Mouse (Mus musculus): Measurements from ENCODE around the gene Tmbim7. TPM values are rescaled to one million over a fixed set of nuclear protein-coding genes. Genes with fewer than 3 reads are reported as not detected.

Gene Tmbim7
- polyA plus RNA-seq, 1 experiment from 2014 or later, result not detected

- Histone ChIP-seq H3K9ac (ENCODE audit: low read length) (no peak overlapping the region), H3K27me3 (ENCODE audit: control insufficient read depth, insufficient read depth, low read length) (no peaks in the 10 kb centered on the region), H3K4me3 (ENCODE audit: low read length) (no peak overlapping the region), H3K4me1 (ENCODE audit: control insufficient read depth, insufficient read depth, low read length) (no peaks in the 10 kb centered on the region), H3K27ac (ENCODE audit: low read length) (no peak overlapping the region), H3K4me2 (ENCODE audit: low read depth, low read length) (no peak overlapping the region), H3K9me3 (replicated peaks; ENCODE audit: control insufficient read depth, low read length) (no peaks in the 10 kb centered on the region), H3K36me3 (ENCODE audit: control insufficient read depth, insufficient read depth) (peaks cover 19% of the 10 kb centered on the region)
- ATAC-seq (replicated peaks; ENCODE audit: extremely low read depth, insufficient read depth, low FRiP score), result no peak
- 69% methylated on average over 4 of the region's 4 CpGs for WGBS
These were observed 17.0 kb upstream of the Tmbim7 start for GRCm38 (mm10) chr5:3633951-3634350.

GRCm38 (mm10) chr5:3635286-3635685 is 15.7 kb upstream of the Tmbim7 start:
- ATAC-seq (replicated peaks; ENCODE audit: extremely low read depth, insufficient read depth, low FRiP score), result no peak
- Histone ChIP-seq H3K4me1 (ENCODE audit: control insufficient read depth, insufficient read depth, low read length) (no peaks in the 10 kb centered on the region), H3K9ac (ENCODE audit: low read length) (no peak overlapping the region), H3K36me3 (ENCODE audit: control insufficient read depth, insufficient read depth) (peaks cover 16% of the 10 kb centered on the region), H3K27me3 (ENCODE audit: control insufficient read depth, insufficient read depth, low read length) (no peaks in the 10 kb centered on the region), H3K27ac (ENCODE audit: low read length) (no peak overlapping the region), H3K4me3 (ENCODE audit: low read length) (no peak overlapping the region), H3K9me3 (replicated peaks; ENCODE audit: control insufficient read depth, low read length) (no peaks in the 10 kb centered on the region), H3K4me2 (ENCODE audit: low read depth, low read length) (no peak overlapping the region)
- WGBS, result 69% methylated on average over 8 of the region's 8 CpGs

GRCm38 (mm10) chr5:3644621-3645020 is 6.4 kb upstream of the Tmbim7 start:
- Histone ChIP-seq H3K4me1 (ENCODE audit: control insufficient read depth, insufficient read depth, low read length) (peaks cover 11% of the 10 kb centered on the region), H3K27me3 (ENCODE audit: control insufficient read depth, insufficient read depth, low read length) (no peaks in the 10 kb centered on the region), H3K27ac (ENCODE audit: low read length) (no peak overlapping the region), H3K9ac (ENCODE audit: low read length) (no peak overlapping the region), H3K4me3 (ENCODE audit: low read length) (no peak overlapping the region), H3K36me3 (ENCODE audit: control insufficient read depth, insufficient read depth) (peaks cover 26% of the 10 kb centered on the region), H3K4me2 (ENCODE audit: low read depth, low read length) (no peak overlapping the region), H3K9me3 (replicated peaks; ENCODE audit: control insufficient read depth, low read length) (no peaks in the 10 kb centered on the region)
- ATAC-seq (replicated peaks; ENCODE audit: extremely low read depth, insufficient read depth, low FRiP score), result no peak
- WGBS, result 86% methylated on average over 6 of the region's 6 CpGs

- Histone ChIP-seq H3K27ac (ENCODE audit: low read length) (no peak overlapping the region), H3K4me3 (ENCODE audit: low read length) (no peak overlapping the region), H3K27me3 (ENCODE audit: control insufficient read depth, insufficient read depth, low read length) (no peaks in the 10 kb centered on the region), H3K9me3 (replicated peaks; ENCODE audit: control insufficient read depth, low read length) (no peaks in the 10 kb centered on the region), H3K4me1 (ENCODE audit: control insufficient read depth, insufficient read depth, low read length) (peaks cover 11% of the 10 kb centered on the region), H3K9ac (ENCODE audit: low read length) (no peak overlapping the region), H3K4me2 (ENCODE audit: low read depth, low read length) (no peak overlapping the region), H3K36me3 (ENCODE audit: control insufficient read depth, insufficient read depth) (peaks cover 26% of the 10 kb centered on the region)
- no peak for ATAC-seq (replicated peaks; ENCODE audit: extremely low read depth, insufficient read depth, low FRiP score)
- 81% methylated on average over 6 of the region's 6 CpGs for WGBS
These were observed 5.7 kb upstream of the Tmbim7 start for GRCm38 (mm10) chr5:3645326-3645725.

- Histone ChIP-seq H3K4me1 (ENCODE audit: control insufficient read depth, insufficient read depth, low read length) (peaks cover 11% of the 10 kb centered on the region), H3K4me3 (ENCODE audit: low read length) (peak overlapping the region; percentile 82), H3K9ac (ENCODE audit: low read length) (peak overlapping the region; percentile 96), H3K36me3 (ENCODE audit: control insufficient read depth, insufficient read depth) (peaks cover 20% of the 10 kb centered on the region), H3K27me3 (ENCODE audit: control insufficient read depth, insufficient read depth, low read length) (no peaks in the 10 kb centered on the region), H3K27ac (ENCODE audit: low read length) (no peak overlapping the region; the same call in 1 of the 2 replicates), H3K9me3 (replicated peaks; ENCODE audit: control insufficient read depth, low read length) (no peaks in the 10 kb centered on the region), H3K4me2 (ENCODE audit: low read depth, low read length) (peak overlapping the region; percentile 70)
- WGBS, result 24% methylated on average over 6 of the region's 6 CpGs
- no peak for ATAC-seq (replicated peaks; ENCODE audit: extremely low read depth, insufficient read depth, low FRiP score)
These were observed 4.4 kb upstream of the Tmbim7 start for GRCm38 (mm10) chr5:3646539-3646938.

GRCm38 (mm10) chr5:3646991-3647707 is 3.8 kb upstream of the Tmbim7 start:
- Histone ChIP-seq H3K4me1 (ENCODE audit: control insufficient read depth, insufficient read depth, low read length) (peaks cover 11% of the 10 kb centered on the region), H3K27ac (ENCODE audit: low read length) (peak overlapping the region; percentile 90), H3K4me2 (ENCODE audit: low read depth, low read length) (peak overlapping the region; percentile 70), H3K27me3 (ENCODE audit: control insufficient read depth, insufficient read depth, low read length) (no peaks in the 10 kb centered on the region), H3K9ac (ENCODE audit: low read length) (peak overlapping the region; percentile 96), H3K36me3 (ENCODE audit: control insufficient read depth, insufficient read depth) (peaks cover 15% of the 10 kb centered on the region), H3K9me3 (replicated peaks; ENCODE audit: control insufficient read depth, low read length) (no peaks in the 10 kb centered on the region), H3K4me3 (ENCODE audit: low read length) (peak overlapping the region; percentile 82)
- ATAC-seq (replicated peaks; ENCODE audit: extremely low read depth, insufficient read depth, low FRiP score), result peak; percentile 64
- WGBS, result under 1% methylated on average over 60 of the region's 60 CpGs

- 0% methylated on average over 38 of the region's 46 CpGs for WGBS
- ATAC-seq (replicated peaks; ENCODE audit: extremely low read depth, insufficient read depth, low FRiP score), result peak; percentile 96
- Histone ChIP-seq H3K9ac (ENCODE audit: low read length) (peak overlapping the region; percentile 96), H3K4me2 (ENCODE audit: low read depth, low read length) (peak overlapping the region; percentile 70), H3K4me3 (ENCODE audit: low read length) (peak overlapping the region; percentile 82), H3K27ac (ENCODE audit: low read length) (peak overlapping the region; percentile 90), H3K36me3 (ENCODE audit: control insufficient read depth, insufficient read depth) (peaks cover 14% of the 10 kb centered on the region), H3K9me3 (replicated peaks; ENCODE audit: control insufficient read depth, low read length) (no peaks in the 10 kb centered on the region), H3K4me1 (ENCODE audit: control insufficient read depth, insufficient read depth, low read length) (peaks cover 11% of the 10 kb centered on the region), H3K27me3 (ENCODE audit: control insufficient read depth, insufficient read depth, low read length) (no peaks in the 10 kb centered on the region)
These were observed 3.3 kb upstream of the Tmbim7 start for GRCm38 (mm10) chr5:3647708-3648121.

- Histone ChIP-seq H3K36me3 (ENCODE audit: control insufficient read depth, insufficient read depth) (peaks cover 10% of the 10 kb centered on the region), H3K27ac (ENCODE audit: low read length) (no peak overlapping the region), H3K4me1 (ENCODE audit: control insufficient read depth, insufficient read depth, low read length) (peaks cover 11% of the 10 kb centered on the region), H3K4me2 (ENCODE audit: low read depth, low read length) (peak overlapping the region; percentile 70), H3K4me3 (ENCODE audit: low read length) (no peak overlapping the region; the same call in 1 of the 2 replicates), H3K9me3 (replicated peaks; ENCODE audit: control insufficient read depth, low read length) (no peaks in the 10 kb centered on the region), H3K27me3 (ENCODE audit: control insufficient read depth, insufficient read depth, low read length) (no peaks in the 10 kb centered on the region), H3K9ac (ENCODE audit: low read length) (no peak overlapping the region)
- 49% methylated on average over 4 of the region's 4 CpGs for WGBS
- no peak for ATAC-seq (replicated peaks; ENCODE audit: extremely low read depth, insufficient read depth, low FRiP score)
These were observed 2.7 kb upstream of the Tmbim7 start for GRCm38 (mm10) chr5:3648206-3648848.

- H3K4me3 ChIP-seq (ENCODE audit: low read length), result no peak overlapping the region
- H3K9me3 ChIP-seq (replicated peaks; ENCODE audit: control insufficient read depth, low read length), result no peaks in the 10 kb centered on the region
- ATAC-seq (replicated peaks; ENCODE audit: extremely low read depth, insufficient read depth, low FRiP score), result no peak
- peaks cover 8% of the 10 kb centered on the region; the same call in 1 of the 2 replicates for H3K36me3 ChIP-seq (ENCODE audit: control insufficient read depth, insufficient read depth)
- H3K4me1 ChIP-seq (ENCODE audit: control insufficient read depth, insufficient read depth, low read length), result peaks cover 11% of the 10 kb centered on the region
- WGBS, result 70% methylated on average over 4 of the region's 4 CpGs
- no peak overlapping the region for H3K27ac ChIP-seq (ENCODE audit: low read length)
- no peaks in the 10 kb centered on the region for H3K27me3 ChIP-seq (ENCODE audit: control insufficient read depth, insufficient read depth, low read length)
- H3K9ac ChIP-seq (ENCODE audit: low read length), result no peak overlapping the region
- H3K4me2 ChIP-seq (ENCODE audit: low read depth, low read length), result no peak overlapping the region
These were observed 2.2 kb upstream of the Tmbim7 start for GRCm38 (mm10) chr5:3648849-3649210.

Measured in heart, embryonic 16.5 days (tissue).